Mouse (Mus musculus): ENCODE measurements around the gene Ccnq.

- TF ChIP-seq POLR2A (IDR thresholded peaks at IDR 0.05; ENCODE audit: borderline replicate concordance, control insufficient read depth, low read depth, low read length) (peak; percentile 82; the same call in 1 of the 2 replicates), CTCF (IDR thresholded peaks at IDR 0.05; ENCODE audit: control insufficient read depth, insufficient read depth, low read length) (no peak)
Observed at GRCm38 (mm10) chr11:78750885-78751842, at the start of gene Ccnq.

All from bone marrow, adult 2 months (tissue).